Mouse (Mus musculus): ENCODE data around the gene Agfg2.

GRCm38 (mm10) chr5:137699080-137699479 is 14.6 kb upstream of the Agfg2 start:
- TF ChIP-seq MAFK (IDR thresholded peaks at IDR 0.05; ENCODE audit: insufficient read depth, low read depth, low read length) (no peak), ZC3H11A (IDR thresholded peaks at IDR 0.05; ENCODE audit: borderline replicate concordance, low read depth, low read length) (no peak), HCFC1 (IDR thresholded peaks at IDR 0.05; ENCODE audit: borderline replicate concordance, insufficient read depth, low read length) (no peak)

All from ES-E14 (cell line).